Mouse (Mus musculus) forebrain, postnatal 0 days (tissue): Measurements from ENCODE around the gene Ntrk2. TPM values are rescaled to one million over a fixed set of nuclear protein-coding genes. Genes with fewer than 3 reads are reported as not detected.
A peak's percentile ranks its signal among the peaks of the same experiment; 100 is the strongest.

Source experiments
- ATAC-seq: fragments of 200-750 bp; cut with Nextera tagmentation; 2 replicates; pipeline ENCODE4 v1.8.0; 2017; ENCODE audit warnings: mild to moderate bottlenecking, moderate library complexity
- DNase-seq: peaks from one replicate; pipeline ENCODE4 v3.0.0-alpha.2; 2015
- H3K27ac ChIP-seq: fragments of 300-500 bp; sonication (generic); 2 replicates; pipeline ENCODE4 v1.5.1; 2014; ENCODE audit warnings: low read depth, mild to moderate bottlenecking, antibody characterized with exemption, low read length, moderate library complexity, mixed read lengths
- H3K27me3 ChIP-seq: fragments of 300-500 bp; sonication (generic); 2 replicates; pipeline ENCODE4 v1.6.1; 2014; ENCODE audit warnings: mild to moderate bottlenecking, low read length, mixed read lengths; ENCODE audit not compliant: insufficient read depth
- H3K36me3 ChIP-seq: fragments of 300-500 bp; sonication (generic); 2 replicates; pipeline ENCODE4 v1.6.1; 2014; ENCODE audit warnings: mild to moderate bottlenecking, moderate library complexity; ENCODE audit not compliant: insufficient read depth
- H3K4me1 ChIP-seq: fragments of 300-500 bp; sonication (generic); 2 replicates; pipeline ENCODE4 v1.6.1; 2014; ENCODE audit warnings: antibody characterized with exemption; ENCODE audit not compliant: insufficient read depth
- H3K4me2 ChIP-seq: fragments of 300-500 bp; sonication (generic); 2 replicates; pipeline ENCODE4 v1.6.1; 2014; ENCODE audit warnings: low read depth, mild to moderate bottlenecking, moderate library complexity
- H3K4me3 ChIP-seq: fragments of 300-500 bp; sonication (generic); 2 replicates; pipeline ENCODE4 v1.5.1; 2014; ENCODE audit warnings: low read depth, low read length, mixed read lengths
- H3K9ac ChIP-seq: fragments of 300-500 bp; sonication (generic); 2 replicates; pipeline ENCODE4 v1.6.1; 2014; ENCODE audit warnings: mild to moderate bottlenecking
- H3K9me3 ChIP-seq: fragments of 300-500 bp; sonication (generic); 2 replicates; pipeline ENCODE4 v1.6.1; 2016; ENCODE audit warnings: low read length
- CTCF ChIP-seq: sonication (generic); IDR thresholded peaks from 2 replicates; pipeline ENCODE4 v1.5.1; 2016; ENCODE audit warnings: antibody characterized with exemption, control low read depth, low read depth
- WGBS: fragments of 180-500 bp; shearing (Covaris S2); extraction: QIAGEN DNeasy Blood & Tissue Kit; methylation state at CpG from one replicate; pipeline ENCODE4 v1.1.7; 2014; 5-methylcytosine and 5-hydroxymethylcytosine counted together
- polyA plus RNA-seq: library from polyadenylated mRNA; unstranded; fragments of >200 nt; fragmentation: Nextera tagmentation; extraction: Ambion mirVana; gene quantifications from 2 replicates; pipeline ENCODE4 v1.2.1, GENCODE M21; 2015
- total RNA-seq: library from RNA; depleted of rRNA; stranded (reverse); fragments of >200 nt; gene quantifications from 2 replicates; pipeline ENCODE4 v1.2.3, GENCODE M21; 2014

The Ntrk2 gene
- total and polyA plus RNA-seq, 2 experiments from 2014 or later: 131 to 184 TPM

GRCm38 (mm10) chr13:58797386-58797785 lies 9.0 kb upstream of the Ntrk2 start:
- H3K27ac ChIP-seq: no peak overlapping the region
- H3K9me3 ChIP-seq: no peaks in the 10 kb centered on the region
- 92% methylated on average over 7 of the region's 7 CpGs for WGBS
- H3K4me2 ChIP-seq: no peak overlapping the region
- ATAC-seq (no peak), DNase-seq (no peak)
- no peaks in the 10 kb centered on the region for H3K27me3 ChIP-seq
- no peak overlapping the region for H3K9ac ChIP-seq
- no peak overlapping the region for H3K4me3 ChIP-seq
- no peaks in the 10 kb centered on the region for H3K36me3 ChIP-seq
- H3K4me1 ChIP-seq: no peaks in the 10 kb centered on the region
- no peak for TF ChIP-seq CTCF

DNA sequence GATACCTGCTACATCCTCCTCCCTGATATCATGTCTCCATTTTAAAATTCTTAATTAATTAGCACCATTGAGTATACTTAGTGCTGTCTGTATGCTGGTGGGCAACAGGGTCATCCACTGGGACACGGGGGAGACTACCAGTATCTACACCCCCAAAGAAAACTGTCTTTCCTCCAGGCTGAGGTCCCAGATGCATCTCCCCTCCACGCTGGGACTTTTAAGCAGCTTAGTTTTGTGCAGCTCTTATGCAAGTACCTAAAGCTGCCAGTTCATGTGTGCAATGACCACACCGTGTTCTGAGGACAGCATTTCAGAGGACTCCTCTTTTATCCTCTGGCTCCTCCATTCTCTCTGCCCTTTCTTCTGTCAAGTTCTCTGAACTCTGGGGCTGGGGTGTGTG lies 5.1 kb upstream of the Ntrk2 start:
- no peaks in the 10 kb centered on the region for H3K36me3 ChIP-seq
- ATAC-seq (no peak), DNase-seq (no peak)
- H3K4me3 ChIP-seq: no peak overlapping the region
- H3K4me1 ChIP-seq: no peaks in the 10 kb centered on the region
- H3K27ac ChIP-seq: no peak overlapping the region
- H3K4me2 ChIP-seq: no peak overlapping the region
- 89% methylated on average over 3 of the region's 3 CpGs for WGBS
- TF ChIP-seq CTCF: no peak
- no peaks in the 10 kb centered on the region for H3K27me3 ChIP-seq
- H3K9me3 ChIP-seq: no peaks in the 10 kb centered on the region
- no peak overlapping the region for H3K9ac ChIP-seq

DNA sequence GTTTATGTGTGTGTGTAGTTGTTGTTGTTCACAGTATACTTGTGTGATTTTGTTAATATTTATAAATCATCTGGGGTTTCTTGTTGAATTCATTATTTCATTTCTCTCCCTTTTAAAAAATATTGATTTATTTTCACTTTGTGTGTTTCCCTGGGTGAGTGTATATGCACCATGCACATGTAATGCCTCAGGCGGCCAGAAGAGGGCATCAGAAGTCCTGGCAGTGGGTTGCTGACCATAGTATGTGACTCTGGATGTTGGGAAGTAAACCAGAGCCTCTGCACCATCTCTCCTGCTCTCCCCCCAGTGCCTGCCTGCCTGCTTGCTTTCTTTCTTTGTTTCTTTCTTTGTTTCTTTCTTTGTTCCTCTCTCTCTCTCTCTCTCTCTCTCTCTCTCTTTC lies 2.5 kb upstream of the Ntrk2 start:
- Histone ChIP-seq H3K36me3 (no peaks in the 10 kb centered on the region), H3K27ac (no peak overlapping the region), H3K4me1 (no peaks in the 10 kb centered on the region), H3K9me3 (no peaks in the 10 kb centered on the region), H3K4me2 (no peak overlapping the region), H3K9ac (no peak overlapping the region), H3K27me3 (no peaks in the 10 kb centered on the region), H3K4me3 (no peak overlapping the region)
- peak; percentile 41 for TF ChIP-seq CTCF
- DNase-seq (no peak), ATAC-seq (no peak)
- 3% methylated on average over 1 of the region's 1 CpGs for WGBS

DNA sequence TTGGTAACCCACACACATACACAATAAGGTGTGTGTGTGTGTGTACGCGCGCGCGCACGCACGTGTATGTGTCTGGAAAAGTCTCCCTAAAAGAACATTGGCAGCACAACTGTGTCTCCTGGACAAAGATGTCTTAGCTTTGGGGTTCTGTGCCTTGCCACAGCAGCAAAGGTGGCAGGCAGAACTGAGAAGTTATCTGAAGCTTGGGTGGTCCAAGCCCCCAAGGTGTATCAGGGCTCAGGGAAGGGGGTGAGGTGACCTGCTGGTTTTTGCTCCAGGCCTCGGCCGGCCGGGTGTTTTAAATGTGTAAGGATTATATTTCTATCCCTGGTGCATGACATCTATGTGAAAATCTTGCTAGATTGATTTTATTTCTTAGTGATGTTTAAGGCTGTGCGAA lies 536 bp upstream of the Ntrk2 start:
- H3K9me3 ChIP-seq: no peaks in the 10 kb centered on the region
- no peak for ATAC-seq

DNA sequence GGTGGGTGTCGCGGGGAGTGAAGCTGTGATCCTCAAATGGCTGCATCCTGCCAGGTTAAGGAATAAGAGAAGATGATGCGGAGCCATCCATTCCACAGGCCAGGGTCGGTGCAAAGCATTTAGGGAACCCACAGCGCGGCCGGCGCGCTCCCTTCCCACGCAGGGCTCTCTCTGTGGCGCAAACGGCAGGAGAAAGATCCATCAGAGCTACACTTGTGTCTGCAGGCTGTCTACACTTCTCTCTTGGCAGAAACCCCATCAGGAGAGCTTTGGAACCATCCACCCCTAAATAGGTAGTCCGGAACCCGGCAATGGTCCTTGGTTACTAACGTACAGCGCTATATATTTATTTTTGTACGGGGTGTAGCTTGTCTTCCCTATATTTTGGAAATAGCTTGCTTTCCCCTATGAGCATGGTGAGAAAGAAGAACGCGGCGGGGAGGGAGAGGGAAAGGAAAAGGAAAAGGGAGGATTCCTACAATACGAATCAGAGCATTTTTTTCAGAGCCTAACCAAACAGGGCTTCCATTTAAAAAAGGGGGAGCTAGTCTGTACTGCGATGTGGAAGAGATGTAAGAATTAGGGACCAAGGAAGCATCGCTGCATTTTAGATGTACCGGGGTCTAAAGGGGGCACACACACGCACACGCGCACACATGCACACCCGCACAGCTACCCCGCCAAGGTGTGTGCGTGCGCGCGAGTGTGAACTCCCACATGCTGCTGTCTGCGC lies 693 bp downstream of the Ntrk2 start:
- Histone ChIP-seq H3K27ac (peak overlapping the region; percentile 96), H3K36me3 (no peaks in the 10 kb centered on the region), H3K27me3 (no peaks in the 10 kb centered on the region), H3K4me1 (peaks cover 13% of the 10 kb centered on the region; the same call in 1 of the 2 replicates), H3K4me2 (peak overlapping the region; percentile 72), H3K9ac (peak overlapping the region; percentile 88), H3K4me3 (peak overlapping the region; percentile 62), H3K9me3 (no peaks in the 10 kb centered on the region)
- ATAC-seq (peak; percentile 30; the same call in 1 of the 2 replicates), DNase-seq (no peak)
- WGBS: under 1% methylated on average over 34 of the region's 34 CpGs
- TF ChIP-seq CTCF: peak; percentile 18; the same call in 1 of the 2 replicates

More for the DNA sequence above, 536 bp upstream of the Ntrk2 start:
- Histone ChIP-seq H3K9ac (peak overlapping the region; percentile 88), H3K27ac (peak overlapping the region; percentile 96; the same call in 1 of the 2 replicates), H3K4me2 (peak overlapping the region; percentile 72), H3K4me1 (peaks cover 2% of the 10 kb centered on the region; the same call in 1 of the 2 replicates), H3K4me3 (peak overlapping the region; percentile 62), H3K36me3 (no peaks in the 10 kb centered on the region), H3K27me3 (no peaks in the 10 kb centered on the region)
- TF ChIP-seq CTCF: no peak
- DNase-seq: no peak
- WGBS: 85% methylated on average over 11 of the region's 11 CpGs

- Histone ChIP-seq H3K9ac (peak overlapping the region; percentile 88), H3K9me3 (no peaks in the 10 kb centered on the region), H3K4me2 (peak overlapping the region; percentile 72), H3K27me3 (no peaks in the 10 kb centered on the region), H3K27ac (peak overlapping the region; percentile 96), H3K4me1 (peaks cover 18% of the 10 kb centered on the region; the same call in 1 of the 2 replicates), H3K4me3 (peak overlapping the region; percentile 62), H3K36me3 (no peaks in the 10 kb centered on the region)
- WGBS: 2% methylated on average over 50 of the region's 50 CpGs
- DNase-seq (peak; percentile 93), ATAC-seq (peak; percentile 80)
- TF ChIP-seq CTCF: no peak; the same call in 1 of the 2 replicates
Measured at GRCm38 (mm10) chr13:58807629-58808363, 1.4 kb downstream of the Ntrk2 start.

GRCm38 (mm10) chr13:58808381-58808821 lies 2.0 kb downstream of the Ntrk2 start:
- 1% methylated on average over 30 of the region's 32 CpGs for WGBS
- Histone ChIP-seq H3K27me3 (no peaks in the 10 kb centered on the region), H3K36me3 (no peaks in the 10 kb centered on the region), H3K27ac (peak overlapping the region; percentile 96), H3K9me3 (no peaks in the 10 kb centered on the region), H3K9ac (peak overlapping the region; percentile 88), H3K4me1 (peaks cover 19% of the 10 kb centered on the region), H3K4me2 (peak overlapping the region; percentile 72), H3K4me3 (peak overlapping the region; percentile 62)
- TF ChIP-seq CTCF: peak; percentile 46
- peak; percentile 6 for ATAC-seq
- DNase-seq: peak; percentile 71
